Mouse (Mus musculus): ENCODE measurements around the gene Auh. TPM values are rescaled to one million over a fixed set of nuclear protein-coding genes. Genes with fewer than 3 reads are reported as not detected.
A peak's percentile ranks its signal among the peaks of the same experiment; 100 is the strongest.

Gene Auh
- polyA plus RNA-seq, 1 experiment, result 47.8 TPM

- H3K4me1 ChIP-seq (replicated peaks; ENCODE audit: control insufficient read depth, insufficient read depth, low read length), result peaks cover 30% of the 10 kb centered on the region
- TF ChIP-seq CTCF (IDR thresholded peaks at IDR 0.05; ENCODE audit: borderline replicate concordance, control insufficient read depth, extremely low read depth, insufficient read depth, low read length, poor library complexity), result no peak
- TF ChIP-seq POLR2A (IDR thresholded peaks at IDR 0.05; ENCODE audit: control insufficient read depth, extremely low read depth, insufficient read depth, low read length, poor library complexity), result no peak
- H3K27ac ChIP-seq (ENCODE audit: control insufficient read depth, insufficient read depth, low read length), result peak overlapping the region; percentile 81
- WGBS, result 8% methylated on average over 12 of the region's 12 CpGs
- no peaks in the 10 kb centered on the region for H3K27me3 ChIP-seq (ENCODE audit: control insufficient read depth, insufficient read depth, low read length)
- H3K4me3 ChIP-seq (ENCODE audit: control insufficient read depth, insufficient read depth, low read length), result no peak overlapping the region
- peak; percentile 30 for DNase-seq
- H3K36me3 ChIP-seq (ENCODE audit: control insufficient read depth, insufficient read depth, low read length), result no peaks in the 10 kb centered on the region
Measured at GRCm38 (mm10) chr13:52828946-52829523, 100.4 kb downstream of the Auh start.

- Histone ChIP-seq H3K27ac (ENCODE audit: control insufficient read depth, insufficient read depth, low read length) (peak overlapping the region; percentile 42), H3K4me3 (ENCODE audit: control insufficient read depth, insufficient read depth, low read length) (no peak overlapping the region), H3K27me3 (ENCODE audit: control insufficient read depth, insufficient read depth, low read length) (no peaks in the 10 kb centered on the region), H3K36me3 (ENCODE audit: control insufficient read depth, insufficient read depth, low read length) (no peaks in the 10 kb centered on the region), H3K4me1 (replicated peaks; ENCODE audit: control insufficient read depth, insufficient read depth, low read length) (peaks cover 30% of the 10 kb centered on the region)
- TF ChIP-seq POLR2A (IDR thresholded peaks at IDR 0.05; ENCODE audit: control insufficient read depth, extremely low read depth, insufficient read depth, low read length, poor library complexity) (no peak), CTCF (IDR thresholded peaks at IDR 0.05; ENCODE audit: borderline replicate concordance, control insufficient read depth, extremely low read depth, insufficient read depth, low read length, poor library complexity) (no peak)
- WGBS, result 38% methylated on average over 2 of the region's 2 CpGs
- DNase-seq, result no peak
Measured at GRCm38 (mm10) chr13:52828217-52828616, 101.3 kb downstream of the Auh start.

DNA sequence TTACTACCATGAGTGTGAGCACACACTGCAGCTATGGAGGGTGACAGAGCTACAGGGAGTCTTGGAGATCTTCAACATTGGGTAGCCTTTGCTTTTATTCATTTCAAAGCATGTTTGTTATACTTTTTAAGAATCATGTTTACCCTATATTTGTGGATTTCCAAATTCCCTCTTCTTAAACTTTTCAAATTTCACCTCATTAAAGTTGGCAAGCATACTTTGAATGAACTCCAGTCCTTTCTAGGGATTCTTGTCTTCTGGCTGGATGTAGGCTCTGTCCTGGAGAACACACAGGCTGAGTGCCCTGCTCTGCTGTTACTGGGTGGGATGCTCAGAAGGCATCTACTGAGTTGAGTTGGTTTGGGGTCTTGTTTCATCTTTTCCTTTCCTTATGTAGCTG, 102.8 kb downstream of the Auh start:
- DNase-seq, result no peak
- no peak overlapping the region for H3K27ac ChIP-seq (ENCODE audit: control insufficient read depth, insufficient read depth, low read length)

GRCm38 (mm10) chr13:52824754-52825153, 104.7 kb downstream of the Auh start:
- Histone ChIP-seq H3K4me1 (replicated peaks; ENCODE audit: control insufficient read depth, insufficient read depth, low read length) (peaks cover 31% of the 10 kb centered on the region), H3K27ac (ENCODE audit: control insufficient read depth, insufficient read depth, low read length) (no peak overlapping the region), H3K27me3 (ENCODE audit: control insufficient read depth, insufficient read depth, low read length) (no peaks in the 10 kb centered on the region), H3K36me3 (ENCODE audit: control insufficient read depth, insufficient read depth, low read length) (no peaks in the 10 kb centered on the region), H3K4me3 (ENCODE audit: control insufficient read depth, insufficient read depth, low read length) (no peak overlapping the region)
- TF ChIP-seq POLR2A (IDR thresholded peaks at IDR 0.05; ENCODE audit: control insufficient read depth, extremely low read depth, insufficient read depth, low read length, poor library complexity) (no peak), CTCF (IDR thresholded peaks at IDR 0.05; ENCODE audit: borderline replicate concordance, control insufficient read depth, extremely low read depth, insufficient read depth, low read length, poor library complexity) (no peak)
- 82% methylated on average over 9 of the region's 9 CpGs for WGBS
- no peak for DNase-seq

More for the DNA sequence above, 102.8 kb downstream of the Auh start:
- Histone ChIP-seq H3K36me3 (ENCODE audit: control insufficient read depth, insufficient read depth, low read length) (no peaks in the 10 kb centered on the region), H3K4me3 (ENCODE audit: control insufficient read depth, insufficient read depth, low read length) (no peak overlapping the region), H3K4me1 (replicated peaks; ENCODE audit: control insufficient read depth, insufficient read depth, low read length) (peaks cover 30% of the 10 kb centered on the region), H3K27me3 (ENCODE audit: control insufficient read depth, insufficient read depth, low read length) (no peaks in the 10 kb centered on the region)
- TF ChIP-seq POLR2A (IDR thresholded peaks at IDR 0.05; ENCODE audit: control insufficient read depth, extremely low read depth, insufficient read depth, low read length, poor library complexity), result no peak
- no peak for TF ChIP-seq CTCF (IDR thresholded peaks at IDR 0.05; ENCODE audit: borderline replicate concordance, control insufficient read depth, extremely low read depth, insufficient read depth, low read length, poor library complexity)

- Histone ChIP-seq H3K4me3 (ENCODE audit: control insufficient read depth, insufficient read depth, low read length) (no peak overlapping the region), H3K36me3 (ENCODE audit: control insufficient read depth, insufficient read depth, low read length) (no peaks in the 10 kb centered on the region), H3K27me3 (ENCODE audit: control insufficient read depth, insufficient read depth, low read length) (no peaks in the 10 kb centered on the region), H3K27ac (ENCODE audit: control insufficient read depth, insufficient read depth, low read length) (no peak overlapping the region), H3K4me1 (replicated peaks; ENCODE audit: control insufficient read depth, insufficient read depth, low read length) (peaks cover 15% of the 10 kb centered on the region; the same call in 1 of the 2 replicates)
- DNase-seq, result no peak
- TF ChIP-seq CTCF (IDR thresholded peaks at IDR 0.05; ENCODE audit: borderline replicate concordance, control insufficient read depth, extremely low read depth, insufficient read depth, low read length, poor library complexity) (no peak), POLR2A (IDR thresholded peaks at IDR 0.05; ENCODE audit: control insufficient read depth, extremely low read depth, insufficient read depth, low read length, poor library complexity) (no peak)
- 48% methylated on average over 21 of the region's 23 CpGs for WGBS
Measured at GRCm38 (mm10) chr13:52822165-52823149, 107.0 kb downstream of the Auh start.

- Histone ChIP-seq H3K4me3 (ENCODE audit: control insufficient read depth, insufficient read depth, low read length) (no peak overlapping the region), H3K27me3 (ENCODE audit: control insufficient read depth, insufficient read depth, low read length) (no peaks in the 10 kb centered on the region), H3K4me1 (replicated peaks; ENCODE audit: control insufficient read depth, insufficient read depth, low read length) (peaks cover 14% of the 10 kb centered on the region; the same call in 1 of the 2 replicates), H3K27ac (ENCODE audit: control insufficient read depth, insufficient read depth, low read length) (no peak overlapping the region), H3K36me3 (ENCODE audit: control insufficient read depth, insufficient read depth, low read length) (no peaks in the 10 kb centered on the region)
- TF ChIP-seq CTCF (IDR thresholded peaks at IDR 0.05; ENCODE audit: borderline replicate concordance, control insufficient read depth, extremely low read depth, insufficient read depth, low read length, poor library complexity) (no peak), POLR2A (IDR thresholded peaks at IDR 0.05; ENCODE audit: control insufficient read depth, extremely low read depth, insufficient read depth, low read length, poor library complexity) (no peak)
- 74% methylated on average over 9 of the region's 9 CpGs for WGBS
- no peak for DNase-seq
Measured at GRCm38 (mm10) chr13:52821571-52821970, 107.9 kb downstream of the Auh start.

Data from thymus, adult 2 months (tissue).